Mouse (Mus musculus): ENCODE data around the gene Kiss1r. TPM values are rescaled to one million over a fixed set of nuclear protein-coding genes. Genes with fewer than 3 reads are reported as not detected.
A peak's percentile ranks its signal among the peaks of the same experiment; 100 is the strongest.

The Kiss1r gene
- total RNA-seq, 1 experiment from 2014 or later: 0.73 TPM

GRCm38 (mm10) chr10:79920958-79921535, 4.3 kb downstream of the Kiss1r start, which contains the start of gene R3hdm4:
R3hdm4 (minus strand) TSS chr10:79921208.
- no peak for ATAC-seq (replicated peaks; ENCODE audit: low read depth, poor library complexity, severe bottlenecking)

- ATAC-seq (replicated peaks; ENCODE audit: low read depth, poor library complexity, severe bottlenecking): no peak
Observed at GRCm38 (mm10) chr10:79921572-79921971, 4.8 kb downstream of the Kiss1r start.

- peak; percentile 45 for ATAC-seq (replicated peaks; ENCODE audit: low read depth, poor library complexity, severe bottlenecking)
Observed at GRCm38 (mm10) chr10:79924998-79925784, 8.4 kb downstream of the Kiss1r start.

GRCm38 (mm10) chr10:79925785-79926490, 9.2 kb downstream of the Kiss1r start:
- ATAC-seq (replicated peaks; ENCODE audit: low read depth, poor library complexity, severe bottlenecking): no peak

- peak; percentile 61 for ATAC-seq (replicated peaks; ENCODE audit: low read depth, poor library complexity, severe bottlenecking)
Observed at GRCm38 (mm10) chr10:79926491-79927323, 9.9 kb downstream of the Kiss1r start, which contains the start of gene Arid3a. Arid3a (plus strand) TSS chr10:79927043.

GRCm38 (mm10) chr10:79927324-79928029, 10.7 kb downstream of the Kiss1r start:
- ATAC-seq (replicated peaks; ENCODE audit: low read depth, poor library complexity, severe bottlenecking): peak; percentile 26

GRCm38 (mm10) chr10:79928030-79928694, 11.4 kb downstream of the Kiss1r start:
- 0 out of 2 replicates have a peak, but pooled peaks have one; percentile 12 for ATAC-seq (replicated peaks; ENCODE audit: low read depth, poor library complexity, severe bottlenecking)

- ATAC-seq (replicated peaks; ENCODE audit: low read depth, poor library complexity, severe bottlenecking): no peak
Observed at GRCm38 (mm10) chr10:79928907-79929701, 12.3 kb downstream of the Kiss1r start.

GRCm38 (mm10) chr10:79929967-79930825, 13.4 kb downstream of the Kiss1r start:
- ATAC-seq (replicated peaks; ENCODE audit: low read depth, poor library complexity, severe bottlenecking): no peak

- no peak for ATAC-seq (replicated peaks; ENCODE audit: low read depth, poor library complexity, severe bottlenecking)
Observed at GRCm38 (mm10) chr10:79930826-79931186, 14.0 kb downstream of the Kiss1r start.

GRCm38 (mm10) chr10:79931797-79932196, 15.0 kb downstream of the Kiss1r start:
- no peak for ATAC-seq (replicated peaks; ENCODE audit: low read depth, poor library complexity, severe bottlenecking)

GRCm38 (mm10) chr10:79932736-79933135, 16.0 kb downstream of the Kiss1r start:
- ATAC-seq (replicated peaks; ENCODE audit: low read depth, poor library complexity, severe bottlenecking): no peak

- ATAC-seq (replicated peaks; ENCODE audit: low read depth, poor library complexity, severe bottlenecking): no peak
Observed at GRCm38 (mm10) chr10:79933145-79933679, 16.4 kb downstream of the Kiss1r start.

- no peak for ATAC-seq (replicated peaks; ENCODE audit: low read depth, poor library complexity, severe bottlenecking)
Observed at GRCm38 (mm10) chr10:79933861-79934260, 17.1 kb downstream of the Kiss1r start.

GRCm38 (mm10) chr10:79934272-79934721, 17.5 kb downstream of the Kiss1r start:
- no peak for ATAC-seq (replicated peaks; ENCODE audit: low read depth, poor library complexity, severe bottlenecking)

- ATAC-seq (replicated peaks; ENCODE audit: low read depth, poor library complexity, severe bottlenecking): no peak
Observed at GRCm38 (mm10) chr10:79934794-79935569, 18.2 kb downstream of the Kiss1r start.

Data from common myeloid progenitor, adult 5-6 weeks (primary cell).